Mouse (Mus musculus) effector memory CD4-positive, alpha-beta T cell, adult 7 months (primary cell): ENCODE measurements around the gene Ell. TPM values are rescaled to one million over a fixed set of nuclear protein-coding genes. Genes with fewer than 3 reads are reported as not detected.

Experiments used
- polyA plus RNA-seq: library from polyadenylated mRNA; unstranded; fragments of 100-300 nt; shearing (Covaris generic); gene quantifications from one replicate; pipeline ENCODE4 v1.2.1, GENCODE M21; 2017

Ell gene
- polyA plus RNA-seq, result 38.5 TPM

GRCm38 (mm10) chr8:70539077-70539813 lies at the start of gene Ell:
Gene Ell (plus strand): TSS chr8:70539457.

GRCm38 (mm10) chr8:70492664-70493640 lies 46.3 kb upstream of the Ell start, which contains the start of gene Crlf1:
Gene Crlf1 (plus strand): TSS chr8:70493158.

GRCm38 (mm10) chr8:70506328-70507026 lies 32.8 kb upstream of the Ell start, which contains the start of gene Rex1bd:
Gene Rex1bd (minus strand): TSS chr8:70506752.

GRCm38 (mm10) chr8:70510228-70510915 lies 28.9 kb upstream of the Ell start, which contains the start of gene Uba52:
Gene Uba52 (minus strand): TSS chr8:70510801.

GRCm38 (mm10) chr8:70527512-70528181 lies 11.6 kb upstream of the Ell start, which contains the start of the genes Fkbp8 and Kxd1:
Gene Fkbp8 (plus strand): TSS chr8:70527724.
Gene Kxd1 (minus strand): TSS chr8:70527956.

GRCm38 (mm10) chr8:70593961-70594609 lies 54.8 kb downstream of the Ell start, which contains the start of gene Isyna1:
Gene Isyna1 (plus strand): TSS chr8:70594373.

GRCm38 (mm10) chr8:70608749-70609367 lies 69.6 kb downstream of the Ell start, which contains the start of gene Ssbp4:
Gene Ssbp4 (minus strand): TSS chr8:70608872.

GRCm38 (mm10) chr8:70615894-70616293 lies 76.6 kb downstream of the Ell start, which contains the start of gene Lrrc25:
Gene Lrrc25 (plus strand): TSS chr8:70616155.

GRCm38 (mm10) chr8:70632346-70632892 lies 93.2 kb downstream of the Ell start, which contains the start of gene Gdf15:
Gene Gdf15 (minus strand): TSS chr8:70632456.

Other genes with a start within 250 kb of the Ell start
- 44.5 TPM for gene Ddx49, start 237.0 kb upstream of the Ell start, polyA plus RNA-seq
- gene Cope, start 236.9 kb upstream of the Ell start, polyA plus RNA-seq, result 268 TPM
- gene Cers1, start 223.7 kb upstream of the Ell start, polyA plus RNA-seq, result 0.16 TPM
- gene Gdf1, start 209.6 kb upstream of the Ell start, polyA plus RNA-seq, result 0.52 TPM
- 68.5 TPM for gene Upf1, start 186.2 kb upstream of the Ell start, polyA plus RNA-seq
- gene Comp, start 165.9 kb upstream of the Ell start, polyA plus RNA-seq, result 2.8 TPM
- gene Crtc1, start 99.9 kb upstream of the Ell start, polyA plus RNA-seq, result 7.0 TPM
- 9.9 TPM for gene Klhl26, start 62.5 kb upstream of the Ell start, polyA plus RNA-seq
- not detected for gene Tmem59l, start 52.1 kb upstream of the Ell start, polyA plus RNA-seq
- not detected for gene Crlf1, start 46.3 kb upstream of the Ell start, polyA plus RNA-seq
- gene Rex1bd, start 32.7 kb upstream of the Ell start, polyA plus RNA-seq, result 57.8 TPM
- 1,269 TPM for gene Uba52, start 28.7 kb upstream of the Ell start, polyA plus RNA-seq
- 378 TPM for gene Fkbp8, start 11.7 kb upstream of the Ell start, polyA plus RNA-seq
- gene Kxd1, start 11.5 kb upstream of the Ell start, polyA plus RNA-seq, result 64.6 TPM
- 93.3 TPM for gene Isyna1, start 54.9 kb downstream of the Ell start, polyA plus RNA-seq
- gene Ssbp4, start 69.4 kb downstream of the Ell start, polyA plus RNA-seq, result 148 TPM
- not detected for gene Lrrc25, start 76.7 kb downstream of the Ell start, polyA plus RNA-seq
- not detected for gene Gdf15, start 93.0 kb downstream of the Ell start, polyA plus RNA-seq
- gene Pgpep1, start 120.9 kb downstream of the Ell start, polyA plus RNA-seq, result 0.79 TPM
- gene Lsm4, start 133.8 kb downstream of the Ell start, polyA plus RNA-seq, result 249 TPM
- 1,865 TPM for gene Jund, start 159.5 kb downstream of the Ell start, polyA plus RNA-seq
- gene Iqcn, start 164.0 kb downstream of the Ell start, polyA plus RNA-seq, result 0.22 TPM
- gene Gm3336, start 179.1 kb downstream of the Ell start, polyA plus RNA-seq, result not detected
- gene Pde4c, start 184.3 kb downstream of the Ell start, polyA plus RNA-seq, result 0.24 TPM
- 1.1 TPM for gene Rab3a, start 215.2 kb downstream of the Ell start, polyA plus RNA-seq
- gene Mpv17l2, start 221.5 kb downstream of the Ell start, polyA plus RNA-seq, result 34.0 TPM
- 14.5 TPM for gene Pik3r2, start 237.3 kb downstream of the Ell start, polyA plus RNA-seq